Comparison of ENCODE assay signal across 29 mouse cellular contexts in genomic region chr16:66145280-66145679, GRCm38 (mm10).
"Had no signal": no experiment of that assay in that cellular context is flagged by ENCODE, and none has a peak within 500 bp of the region (broad histone marks: within the 10 kb centered on the region; RNA-seq: fewer than 3 reads in every experiment).

No protein-coding gene starts in this region.

- H3K27ac ChIP-seq: embryonic facial prominence, embryonic 10.5 days; embryonic facial prominence, embryonic 12.5 days; embryonic facial prominence, embryonic 13.5 days; embryonic facial prominence, embryonic 15.5 days; forebrain, embryonic 10.5 days; forebrain, embryonic 12.5 days; forebrain, embryonic 13.5 days; forebrain, embryonic 15.5 days; gastrocnemius, adult 2 months; heart, adult 2 months had no signal

- ATAC-seq: forebrain, embryonic 13.5 days; forebrain, embryonic 14.5 days; forebrain, embryonic 15.5 days; forebrain, embryonic 16.5 days; forebrain, postnatal 0 days had no signal

- H3K9me3 ChIP-seq: embryonic facial prominence, embryonic 10.5 days; embryonic facial prominence, embryonic 12.5 days; embryonic facial prominence, embryonic 13.5 days; embryonic facial prominence, embryonic 15.5 days; forebrain, embryonic 10.5 days; forebrain, embryonic 12.5 days; forebrain, embryonic 13.5 days; forebrain, embryonic 15.5 days had no signal

- DNase-seq: cerebellum, adult 2 months; cerebellum, adult 8-10 months; cerebellum, adult 9-10 months; cerebellum, adult 9-11 months; cerebellum, postnatal 10 days; cerebellum, postnatal 14 days; cerebellum, postnatal 25 days; cerebellum, postnatal 36 days; embryo, embryonic 11 days; forebrain, postnatal 0 days; gastrocnemius, adult 2 months; gastrocnemius, postnatal 10 days; gastrocnemius, postnatal 14 days; gastrocnemius, postnatal 25 days; gastrocnemius, postnatal 36 days; heart, adult 11 months; heart, adult 18-20 months; heart, adult 2 months had no signal

- H3K4me2 ChIP-seq: embryonic facial prominence, embryonic 12.5 days; embryonic facial prominence, embryonic 13.5 days; embryonic facial prominence, embryonic 15.5 days; forebrain, embryonic 12.5 days; forebrain, embryonic 13.5 days; forebrain, embryonic 15.5 days had no signal

- H3K4me3 ChIP-seq: embryonic facial prominence, embryonic 10.5 days; embryonic facial prominence, embryonic 12.5 days; embryonic facial prominence, embryonic 13.5 days; embryonic facial prominence, embryonic 15.5 days; erythroblast, embryonic 14.5 days; forebrain, embryonic 10.5 days; forebrain, embryonic 12.5 days; forebrain, embryonic 13.5 days; forebrain, embryonic 15.5 days; gastrocnemius, adult 2 months; heart, adult 2 months had no signal

- H3K9ac ChIP-seq: embryonic facial prominence, embryonic 12.5 days; embryonic facial prominence, embryonic 13.5 days; embryonic facial prominence, embryonic 15.5 days; forebrain, embryonic 12.5 days; forebrain, embryonic 13.5 days; forebrain, embryonic 15.5 days; forebrain, postnatal 0 days had no signal

- H3K4me1 ChIP-seq: embryonic facial prominence, embryonic 10.5 days; embryonic facial prominence, embryonic 12.5 days; embryonic facial prominence, embryonic 13.5 days; embryonic facial prominence, embryonic 15.5 days; forebrain, embryonic 12.5 days; forebrain, embryonic 13.5 days; forebrain, embryonic 15.5 days had no signal

- H3K27me3 ChIP-seq: embryonic facial prominence, embryonic 12.5 days; embryonic facial prominence, embryonic 13.5 days; embryonic facial prominence, embryonic 15.5 days; forebrain, embryonic 12.5 days; forebrain, embryonic 13.5 days; forebrain, embryonic 15.5 days had no signal

- H3K36me3 ChIP-seq: embryonic facial prominence, embryonic 10.5 days; embryonic facial prominence, embryonic 12.5 days; embryonic facial prominence, embryonic 13.5 days; embryonic facial prominence, embryonic 15.5 days; forebrain, embryonic 10.5 days; forebrain, embryonic 12.5 days; forebrain, embryonic 15.5 days had no signal
